Mouse (Mus musculus) MEL (cell line): Measurements from ENCODE around the gene Mpig6b. TPM values are rescaled to one million over a fixed set of nuclear protein-coding genes. Genes with fewer than 3 reads are reported as not detected.

Source experiments
- DNase-seq: peaks from one replicate; pipeline ENCODE4 v3.0.0; 2011; ENCODE audit warnings: low read depth, low spot score
- H3K27ac ChIP-seq: 2 replicates; pipeline ENCODE4 v1.5.1; 2012; ENCODE audit warnings: low read depth, mild to moderate bottlenecking, control low read depth, low read length, moderate library complexity; ENCODE audit not compliant: control insufficient read depth
- H3K27me3 ChIP-seq, 2 experiments: fragments of 150-350 bp in 1 of 2; sonication (generic) in 1 of 2; 2 replicates each; pipeline ENCODE4 v1.6.1; 2012; ENCODE audit warnings: low read length in 2 of 2, mild to moderate bottlenecking in 2 of 2, improper control_type of control experiment in 1 of 2, moderate library complexity in 1 of 2; ENCODE audit not compliant: insufficient read depth in 2 of 2, control insufficient read depth in 1 of 2
- H3K36me3 ChIP-seq, 2 experiments: 2 replicates each; pipeline ENCODE4 v1.6.1; 2012 to 2014; ENCODE audit warnings: low read length in 2 of 2, improper control_type of control experiment in 1 of 2, inconsistent platforms in 1 of 2, mild to moderate bottlenecking in 1 of 2; ENCODE audit not compliant: insufficient read depth in 2 of 2, control insufficient read depth in 1 of 2
- H3K4me1 ChIP-seq, 2 experiments: fragments of 150-350 bp in 1 of 2; sonication (generic) in 1 of 2; 2 replicates each; pipeline ENCODE4 v1.6.1; 2012; ENCODE audit warnings: low read length in 2 of 2, improper control_type of control experiment in 1 of 2, mild to moderate bottlenecking in 1 of 2; ENCODE audit not compliant: insufficient read depth in 2 of 2, control insufficient read depth in 1 of 2
- H3K4me3 ChIP-seq, 2 experiments: fragments of 150-350 bp in 1 of 2; sonication (generic) in 1 of 2; 2 replicates each; pipeline ENCODE4 v1.5.1; 2012; ENCODE audit warnings: low read depth in 2 of 2, low read length in 2 of 2, mild to moderate bottlenecking in 2 of 2, moderate library complexity in 2 of 2, control low read depth in 1 of 2, improper control_type of control experiment in 1 of 2; ENCODE audit not compliant: control insufficient read depth in 1 of 2, insufficient read depth in 1 of 2
- H3K79me2 ChIP-seq: 2 replicates; pipeline ENCODE4 v1.6.1; 2012; ENCODE audit warnings: mild to moderate bottlenecking, low read length, moderate library complexity; ENCODE audit not compliant: control insufficient read depth, poor library complexity, insufficient read depth
- H3K9ac ChIP-seq: 2 replicates; pipeline ENCODE4 v1.6.1; 2012; ENCODE audit warnings: low read depth, mild to moderate bottlenecking, control low read depth, low read length, moderate library complexity; ENCODE audit not compliant: control insufficient read depth, poor library complexity, severe bottlenecking
- H3K9me3 ChIP-seq: fragments of 150-350 bp; sonication (generic); replicated peaks from 2 replicates; pipeline ENCODE4 v1.6.1; 2012; ENCODE audit warnings: mild to moderate bottlenecking, low read length, improper control_type of control experiment, moderate library complexity; ENCODE audit not compliant: insufficient read depth
- CTCF ChIP-seq, 3 experiments: IDR thresholded peaks in 2 of 3; conservative IDR thresholded peaks in 1 of 3; 2 replicates each; pipeline ENCODE4 v1.5.1; 2011 to 2012; ENCODE audit warnings: low read length in 3 of 3, low read depth in 2 of 3, mild to moderate bottlenecking in 2 of 3, improper control_type of control experiment in 1 of 3, inconsistent platforms in 1 of 3, mixed read lengths in 1 of 3, moderate library complexity in 1 of 3; ENCODE audit not compliant: control insufficient read depth in 1 of 3, insufficient read depth in 1 of 3, poor library complexity in 1 of 3, severe bottlenecking in 1 of 3
- EP300 ChIP-seq, 2 experiments: IDR thresholded peaks; 2 replicates each; pipeline ENCODE4 v1.6.1; 2011; ENCODE audit warnings: improper control_type of control experiment in 2 of 2, low read length in 2 of 2, low read depth in 1 of 2, mild to moderate bottlenecking in 1 of 2
- ETS1 ChIP-seq: IDR thresholded peaks from 2 replicates; pipeline ENCODE4 v1.6.1; 2012; ENCODE audit warnings: low read depth, mild to moderate bottlenecking, inconsistent platforms, low read length, improper control_type of control experiment, moderate library complexity
- HCFC1 ChIP-seq: IDR thresholded peaks from 2 replicates; pipeline ENCODE4 v1.6.1; 2012; ENCODE audit warnings: low read depth, mild to moderate bottlenecking, inconsistent platforms, low read length, improper control_type of control experiment, moderate library complexity
- JUND ChIP-seq: IDR thresholded peaks from 2 replicates; pipeline ENCODE4 v1.6.1; 2011; ENCODE audit warnings: low read depth, mild to moderate bottlenecking, improper control_type of control experiment, low read length
- KAT2A ChIP-seq: conservative IDR thresholded peaks from 2 replicates; pipeline ENCODE4 v1.6.1; 2012; ENCODE audit warnings: low read depth, low read length, improper control_type of control experiment, inconsistent platforms
- MAFK ChIP-seq: IDR thresholded peaks from 2 replicates; pipeline ENCODE4 v1.6.1; 2011; ENCODE audit warnings: low read depth, mild to moderate bottlenecking, low read length, improper control_type of control experiment, borderline replicate concordance
- MXI1 ChIP-seq: IDR thresholded peaks from 2 replicates; pipeline ENCODE4 v1.6.1; 2011; ENCODE audit warnings: mild to moderate bottlenecking, low read depth, low read length, improper control_type of control experiment
- MYB ChIP-seq: IDR thresholded peaks from 2 replicates; pipeline ENCODE4 v1.6.1; 2011; ENCODE audit warnings: mild to moderate bottlenecking, low read depth, low read length, improper control_type of control experiment
- POLR2A ChIP-seq, 2 experiments: IDR thresholded peaks; 2 replicates each; pipeline ENCODE4 v1.6.1; 2011 to 2012; ENCODE audit warnings: low read length in 2 of 2, mild to moderate bottlenecking in 2 of 2, control low read depth in 1 of 2, improper control_type of control experiment in 1 of 2, low read depth in 1 of 2, moderate library complexity in 1 of 2; ENCODE audit not compliant: control insufficient read depth in 1 of 2, insufficient read depth in 1 of 2, poor library complexity in 1 of 2
- POLR2AphosphoS5 ChIP-seq: IDR thresholded peaks from 2 replicates; pipeline ENCODE4 v1.6.1; 2012; ENCODE audit warnings: low read depth, borderline replicate concordance, mild to moderate bottlenecking, inconsistent platforms, low read length, moderate library complexity, mixed read lengths
- RAD21 ChIP-seq: IDR thresholded peaks from 2 replicates; pipeline ENCODE4 v1.6.1; 2011; ENCODE audit warnings: mild to moderate bottlenecking, low read depth, low read length, improper control_type of control experiment
- RCOR1 ChIP-seq: IDR thresholded peaks from 2 replicates; pipeline ENCODE4 v1.6.1; 2012; ENCODE audit warnings: low read depth, mild to moderate bottlenecking, inconsistent platforms, low read length, improper control_type of control experiment
- SIN3A ChIP-seq: IDR thresholded peaks from 2 replicates; pipeline ENCODE4 v1.6.1; 2012; ENCODE audit warnings: low read length, improper control_type of control experiment, inconsistent platforms
- TBP ChIP-seq: IDR thresholded peaks from 2 replicates; pipeline ENCODE4 v1.8.0; 2011; ENCODE audit warnings: low read depth, low read length, improper control_type of control experiment
- TCF12 ChIP-seq: IDR thresholded peaks from 2 replicates; pipeline ENCODE4 v1.6.1; 2014; ENCODE audit warnings: low read depth, mild to moderate bottlenecking, inconsistent platforms, low read length, improper control_type of control experiment, moderate library complexity
- USF1 ChIP-seq: IDR thresholded peaks from 2 replicates; pipeline ENCODE4 v1.6.1; 2014; ENCODE audit warnings: low read depth, mild to moderate bottlenecking, inconsistent platforms, low read length, improper control_type of control experiment, moderate library complexity
- USF2 ChIP-seq, 2 experiments: IDR thresholded peaks; 2 replicates each; pipeline ENCODE4 v1.6.1; 2011 to 2012; ENCODE audit warnings: improper control_type of control experiment in 2 of 2, low read length in 2 of 2, borderline replicate concordance in 1 of 2, inconsistent platforms in 1 of 2, low read depth in 1 of 2, mild to moderate bottlenecking in 1 of 2; ENCODE audit not compliant: insufficient read depth in 1 of 2
- ZMIZ1 ChIP-seq: IDR thresholded peaks from 2 replicates; pipeline ENCODE4 v1.6.1; 2012; ENCODE audit warnings: low read depth, mild to moderate bottlenecking, inconsistent platforms, low read length, improper control_type of control experiment, moderate library complexity
- polyA plus RNA-seq, 2 experiments: library from polyadenylated mRNA; stranded (reverse) in 1 of 2; unstranded in 1 of 2; fragments of >175 nt in 1 of 2; fragments of >200 nt in 1 of 2; gene quantifications; 2 replicates each; pipeline versions ENCODE4 v1.2.1 to v1.2.4; 2012; ENCODE audit warnings: low replicate concordance in 2 of 2, low read depth in 1 of 2; ENCODE audit not compliant: insufficient read length in 2 of 2, insufficient read depth in 1 of 2, missing spikeins in 1 of 2
- total RNA-seq: library from RNA; depleted of rRNA; stranded (reverse); fragments of 300-350 nt; gene quantifications from 2 replicates; pipeline ENCODE4 v1.2.3, GENCODE M21; 2012

Gene Mpig6b
- total and polyA plus RNA-seq, 3 experiments, result not detected

GRCm38 (mm10) chr17:35102299-35102698 lies 36.3 kb upstream of the Mpig6b start:
- H3K36me3 ChIP-seq, result peaks cover 0 to 31% of the 10 kb centered on the region in 2 experiments

GRCm38 (mm10) chr17:35101161-35101560 lies 35.2 kb upstream of the Mpig6b start:
- no peak overlapping the region for H3K4me3 ChIP-seq
- DNase-seq, result no peak
- H3K27me3 ChIP-seq, result no peaks in the 10 kb centered on the region
- H3K36me3 ChIP-seq, result peaks cover 0 to 31% of the 10 kb centered on the region in 2 experiments
- TF ChIP-seq CTCF (IDR thresholded peaks at IDR 0.05 in 2 of 3, conservative IDR thresholded peaks at IDR 0.05 in 1 of 3; ENCODE audit: control insufficient read depth in 1 of 3, insufficient read depth in 1 of 3, low read depth in 2 of 3, low read length in 3 of 3, poor library complexity in 1 of 3, severe bottlenecking in 1 of 3), result no peak
- TF ChIP-seq MAFK, result no peak
- H3K79me2 ChIP-seq, result no peaks in the 10 kb centered on the region
- no peak overlapping the region for H3K27ac ChIP-seq
- no peaks in the 10 kb centered on the region for H3K9me3 ChIP-seq
- peaks cover 22 to 36% of the 10 kb centered on the region in 2 experiments for H3K4me1 ChIP-seq
- no peak overlapping the region for H3K9ac ChIP-seq

More at GRCm38 (mm10) chr17:35102299-35102698, 36.3 kb upstream of the Mpig6b start:
- Histone ChIP-seq H3K27ac (peak overlapping the region; percentile 96), H3K9ac (peak overlapping the region; percentile 64; the same call in 1 of the 2 replicates), H3K79me2 (no peaks in the 10 kb centered on the region), H3K4me1 (peaks cover 22 to 36% of the 10 kb centered on the region in 2 experiments), H3K4me3 (no peak overlapping the region), H3K27me3 (no peaks in the 10 kb centered on the region), H3K9me3 (no peaks in the 10 kb centered on the region)
- TF ChIP-seq ETS1 (no peak), SIN3A (no peak), HCFC1 (no peak), JUND (no peak), MAFK (no peak), USF2 (IDR thresholded peaks at IDR 0.05; ENCODE audit: borderline replicate concordance in 1 of 2, insufficient read depth in 1 of 2, low read depth in 1 of 2, low read length in 2 of 2) (no peak), USF1 (no peak), TBP (no peak), POLR2A (IDR thresholded peaks at IDR 0.05; ENCODE audit: control insufficient read depth in 1 of 2, insufficient read depth in 1 of 2, low read depth in 1 of 2, low read length in 2 of 2, poor library complexity in 1 of 2) (no peak), EP300 (IDR thresholded peaks at IDR 0.05; ENCODE audit: low read depth in 1 of 2, low read length in 2 of 2) (no peak), POLR2AphosphoS5 (no peak), ZMIZ1 (no peak), MYB (no peak), RCOR1 (no peak), TCF12 (no peak), RAD21 (no peak), MXI1 (no peak), KAT2A (no peak)
- no peak for DNase-seq
